Mouse (Mus musculus) liver, adult 2 months (tissue): ENCODE results near the gene Nfia.

ENCODE experiments used
- CTCF ChIP-seq: fragments of 200-500 bp; IDR thresholded peaks from 2 replicates; pipeline ENCODE4 v1.5.1; 2011; ENCODE audit warnings: low read depth, low read length, control low read depth
- POLR2A ChIP-seq: fragments of 200-500 bp; IDR thresholded peaks from 2 replicates; pipeline ENCODE4 v1.6.1; 2011; ENCODE audit warnings: low read length, control low read depth; ENCODE audit not compliant: insufficient read depth; ENCODE audit errors: extremely low read depth

DNA sequence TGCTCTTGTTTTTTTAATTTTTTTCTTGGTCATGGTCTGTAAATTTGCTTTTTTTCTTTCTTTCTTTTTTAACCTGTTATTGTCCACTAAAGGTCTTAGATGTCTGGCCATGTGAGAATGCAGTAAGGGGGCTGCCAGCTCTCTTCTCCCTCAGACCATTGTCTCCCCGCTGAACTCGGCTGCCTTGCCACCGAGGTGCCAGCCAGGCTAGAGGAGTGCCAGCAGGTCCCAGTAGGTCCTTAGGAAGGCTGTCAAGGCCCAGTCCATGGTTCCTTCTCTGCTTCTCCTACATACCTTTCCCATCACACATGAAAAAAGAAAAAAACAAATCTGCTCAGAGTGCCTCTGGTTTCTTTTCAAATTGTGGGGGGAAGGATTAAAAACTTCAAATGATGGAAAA lies 345.6 kb downstream of the Nfia start:
- TF ChIP-seq CTCF = no peak
- TF ChIP-seq POLR2A = no peak
